Mouse (Mus musculus): Measurements from ENCODE around the gene Myo18a.

Myo18a gene

GRCm38 (mm10) chr11:77771879-77772713 is 9.1 kb downstream of the Myo18a start:
- DNase-seq: peak; percentile 79

- DNase-seq: peak; percentile 54
These were observed 12.8 kb downstream of the Myo18a start for GRCm38 (mm10) chr11:77775701-77776400.

DNA sequence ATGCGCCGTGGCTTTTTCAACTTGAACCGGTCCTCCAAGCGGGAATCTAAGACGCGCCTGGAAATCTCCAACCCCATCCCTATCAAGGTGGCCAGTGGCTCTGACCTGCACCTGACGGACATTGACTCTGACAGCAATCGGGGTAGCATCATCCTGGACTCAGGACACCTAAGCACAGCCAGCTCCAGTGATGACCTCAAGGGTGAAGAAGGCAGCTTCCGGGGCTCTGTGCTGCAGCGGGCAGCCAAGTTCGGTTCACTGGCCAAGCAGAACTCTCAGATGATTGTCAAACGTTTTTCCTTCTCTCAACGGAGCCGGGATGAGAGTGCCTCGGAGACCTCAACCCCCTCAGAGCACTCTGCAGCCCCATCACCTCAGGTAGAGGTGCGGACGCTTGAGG is 14.4 kb downstream of the Myo18a start:
- DNase-seq: no peak

- DNase-seq: no peak
These were observed 14.9 kb downstream of the Myo18a start for GRCm38 (mm10) chr11:77777937-77778336.

DNA sequence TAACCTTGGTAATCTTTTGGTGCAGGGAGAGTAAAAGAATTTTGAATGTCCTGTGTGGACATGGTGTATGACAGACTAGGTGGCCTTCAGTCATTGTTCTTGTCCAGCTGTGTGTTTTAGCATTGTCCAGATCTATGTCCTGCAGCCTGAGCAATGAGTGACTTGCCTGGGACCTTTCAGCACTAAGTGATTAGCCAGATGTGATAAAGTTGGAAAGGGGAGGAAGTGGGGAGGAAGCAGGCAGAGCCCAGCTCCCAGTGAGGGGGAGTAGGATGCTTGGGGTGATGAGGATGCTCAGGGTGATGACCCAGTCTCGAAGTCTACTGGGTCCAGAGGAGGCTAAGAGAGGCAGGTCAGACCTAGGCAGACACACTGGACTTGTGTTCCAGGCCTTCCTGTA is 16.2 kb downstream of the Myo18a start:
- DNase-seq: no peak

GRCm38 (mm10) chr11:77781088-77781487 is 18.0 kb downstream of the Myo18a start:
- DNase-seq: no peak

GRCm38 (mm10) chr11:77782104-77782815 is 19.2 kb downstream of the Myo18a start:
- DNase-seq: no peak

- DNase-seq: peak; percentile 76
These were observed 20.2 kb downstream of the Myo18a start for GRCm38 (mm10) chr11:77783211-77783746.

DNA sequence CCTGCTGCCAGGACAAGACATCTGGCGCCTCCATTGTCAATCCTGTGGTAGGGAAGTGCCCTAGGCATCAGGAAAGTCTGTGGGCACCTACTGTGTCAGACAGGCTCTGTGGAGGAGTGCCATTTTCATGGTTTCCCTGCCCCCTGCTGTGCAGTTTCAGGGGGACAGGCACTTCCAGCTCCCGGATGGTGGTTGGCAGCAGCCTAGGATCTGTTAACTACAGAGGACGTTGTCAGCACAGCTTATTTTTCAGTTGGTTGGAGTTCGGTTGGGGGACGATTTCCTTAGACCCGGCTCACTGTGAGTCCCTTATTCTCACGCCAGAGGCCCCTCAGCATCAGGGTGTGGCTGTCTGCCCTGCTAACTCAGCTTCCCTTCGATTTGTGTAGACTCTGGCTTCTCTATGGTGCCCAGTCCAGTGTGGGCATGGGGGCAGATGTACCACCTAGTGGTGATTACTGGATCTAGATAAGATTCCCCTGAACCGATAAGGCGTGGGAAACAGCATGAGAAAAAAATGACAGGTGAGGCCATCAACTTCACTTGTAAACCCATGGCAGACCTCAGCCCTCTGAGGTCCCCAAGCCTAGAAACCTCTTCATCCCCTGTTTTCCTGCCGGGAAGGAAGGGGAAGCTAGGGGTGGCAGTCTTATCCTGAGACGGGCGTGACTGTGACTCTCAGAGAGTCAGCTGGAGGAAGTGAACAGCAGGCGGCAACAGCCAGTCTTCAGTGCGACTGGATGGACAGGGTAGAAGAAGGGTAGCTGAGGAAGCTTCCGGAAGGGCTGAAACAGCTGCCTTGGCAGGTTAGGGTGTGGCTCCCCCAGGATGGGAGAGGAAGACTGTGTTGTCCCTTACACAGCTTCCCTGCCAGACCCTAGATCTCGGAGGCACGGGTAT is 21.0 kb downstream of the Myo18a start:
- peak; percentile 71 for DNase-seq

DNA sequence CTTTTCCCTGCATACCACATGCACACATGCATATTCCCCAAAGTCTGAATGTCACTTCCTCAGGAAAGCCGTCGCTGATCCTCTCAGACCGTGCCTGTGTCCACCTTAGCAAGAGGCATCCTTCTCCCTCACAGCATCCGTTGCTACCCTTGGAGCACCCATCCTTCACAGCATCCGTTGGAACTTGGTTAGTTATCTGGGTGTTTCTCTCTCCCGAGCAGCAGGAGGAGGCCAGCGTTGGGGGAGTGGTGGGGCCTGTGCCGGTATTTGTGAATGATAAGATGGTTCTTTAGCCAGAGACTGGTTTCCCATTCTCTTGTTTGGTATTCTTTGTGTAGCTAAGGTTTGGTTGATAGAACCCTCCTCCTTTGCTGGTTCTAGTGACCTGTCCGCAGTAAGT is 21.8 kb downstream of the Myo18a start:
- no peak for DNase-seq

GRCm38 (mm10) chr11:77785396-77785767 is 22.3 kb downstream of the Myo18a start:
- DNase-seq: peak; percentile 72

- DNase-seq: peak; percentile 82
These were observed 22.9 kb downstream of the Myo18a start for GRCm38 (mm10) chr11:77785768-77786561.

- DNase-seq: no peak
These were observed 24.7 kb downstream of the Myo18a start, which contains the start of gene Gm10277 for GRCm38 (mm10) chr11:77787707-77788106. Gene Gm10277, minus strand, starts transcription at chr11:77787747.

DNA sequence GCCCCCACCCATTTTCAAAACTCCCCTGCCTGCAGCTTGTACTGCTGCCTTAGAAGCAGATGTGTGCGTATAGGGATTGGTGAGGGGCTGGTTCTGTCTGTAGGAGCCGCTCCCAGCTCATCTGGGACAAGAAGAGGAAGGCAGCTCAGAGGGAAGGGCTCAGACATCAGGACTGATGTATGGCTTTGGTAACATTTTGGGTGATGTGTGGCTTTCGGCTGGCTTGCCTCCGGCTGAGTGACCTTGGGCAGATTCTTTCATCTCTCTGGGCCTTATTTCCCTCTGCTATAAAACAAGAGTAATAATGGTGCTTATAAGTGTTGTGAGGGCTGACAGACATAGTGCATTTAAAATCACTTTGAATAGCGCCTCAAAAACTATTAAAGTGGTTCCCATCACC is 26.5 kb downstream of the Myo18a start:
- DNase-seq: no peak

DNA sequence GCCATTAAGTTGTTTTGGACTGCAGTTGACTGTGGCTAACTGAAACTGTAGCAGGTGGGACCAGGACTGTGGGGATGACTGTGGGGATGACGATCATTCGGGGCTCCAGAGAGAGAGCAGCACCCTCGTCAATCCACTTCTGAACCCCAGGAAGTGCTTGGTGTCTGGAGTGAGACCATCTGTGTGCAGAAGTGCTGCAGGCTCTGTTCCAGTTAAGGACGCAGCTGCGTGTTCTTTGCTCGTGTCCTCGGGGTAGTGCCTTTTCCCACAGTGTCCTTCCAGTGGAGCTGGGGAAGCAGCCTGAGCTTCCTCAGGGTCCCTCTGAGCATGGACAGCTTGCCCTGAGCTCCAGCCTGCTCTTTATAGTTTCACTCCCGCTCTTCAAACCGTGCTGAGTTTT is 27.2 kb downstream of the Myo18a start:
- no peak for DNase-seq

DNA sequence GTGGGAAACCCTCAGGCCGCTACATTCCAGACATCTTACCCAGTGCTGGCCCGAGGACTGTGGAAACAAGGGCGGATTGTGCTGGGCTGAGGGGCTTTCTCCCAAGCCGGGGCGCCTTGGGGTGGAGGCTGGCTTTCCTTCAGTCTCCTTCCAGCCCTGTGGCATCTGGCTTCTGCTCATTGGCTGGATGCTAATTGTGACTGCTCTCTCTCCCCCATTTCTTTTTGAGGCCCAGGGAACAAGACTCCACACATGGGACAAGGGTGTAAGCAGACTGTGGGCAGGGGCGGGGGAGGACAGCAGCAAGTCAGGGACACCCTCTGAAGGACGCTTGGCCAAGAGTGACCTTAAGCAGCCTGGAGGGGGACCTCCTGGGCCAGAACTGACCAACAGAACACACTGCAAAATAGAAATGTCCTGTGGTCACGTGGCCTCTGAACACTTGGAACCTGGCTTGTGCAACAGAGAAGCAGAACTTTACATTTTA is 28.2 kb downstream of the Myo18a start:
- peak; percentile 47 for DNase-seq

- DNase-seq: peak; percentile 90
These were observed 28.9 kb downstream of the Myo18a start for GRCm38 (mm10) chr11:77791752-77792565.

DNA sequence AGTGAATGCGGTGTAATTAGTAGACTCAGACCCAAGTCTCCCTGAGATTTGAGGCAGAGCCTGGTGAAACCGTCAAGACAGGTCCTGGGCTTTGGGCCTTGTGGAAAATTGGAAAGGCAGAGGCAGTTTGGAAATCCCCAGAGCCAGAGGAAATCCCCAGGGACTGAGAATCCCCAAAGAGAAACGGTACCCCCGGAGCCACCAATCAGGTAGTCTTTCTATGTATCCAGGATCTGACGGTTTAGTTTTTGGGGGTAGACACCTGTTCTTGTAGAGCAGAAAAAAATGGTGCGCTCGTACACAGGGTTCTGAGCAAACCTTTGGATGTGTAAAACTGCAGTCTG is 29.5 kb downstream of the Myo18a start:
- DNase-seq: no peak

DNA sequence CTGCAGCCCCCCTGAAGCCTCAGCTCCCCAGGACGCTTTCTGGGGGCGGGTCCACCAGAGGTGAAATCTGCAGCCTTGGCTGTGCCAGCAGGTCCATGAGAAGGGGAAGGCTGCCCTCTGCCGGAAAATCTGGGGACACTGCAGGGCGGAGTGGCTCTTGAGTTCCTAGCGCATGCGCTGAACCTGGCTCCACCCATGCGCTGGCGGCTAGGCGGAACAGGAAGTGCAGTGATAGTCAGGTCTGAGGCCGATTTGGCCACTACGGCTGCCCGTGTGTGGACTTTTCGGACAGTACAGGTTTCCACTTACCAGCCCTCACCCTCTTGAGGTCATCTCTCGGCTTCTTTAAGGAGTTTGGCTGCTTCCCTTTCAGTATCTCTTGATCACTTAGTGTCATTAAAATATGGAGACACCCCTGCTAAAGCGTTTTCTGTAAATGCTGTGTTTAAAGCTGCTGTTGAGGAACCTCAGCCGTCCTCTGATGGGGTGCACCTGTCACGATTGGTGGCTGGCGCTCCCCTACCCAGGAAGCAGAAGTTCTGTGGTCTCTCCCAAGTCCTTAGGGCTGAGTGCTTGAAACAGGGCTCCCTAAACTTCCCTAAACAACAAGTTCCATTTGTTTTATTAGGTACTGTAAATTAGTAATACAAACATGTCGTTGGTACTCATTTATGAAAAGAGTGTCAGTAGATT is 30.3 kb downstream of the Myo18a start:
- peak; percentile 98 for DNase-seq

GRCm38 (mm10) chr11:77795216-77795615 is 32.2 kb downstream of the Myo18a start:
- no peak for DNase-seq
